Mouse (Mus musculus) adrenal gland (tissue): ENCODE data around the gene Dnajb14.
"Not testable (repeated sequence)": the region's sequence is repeated elsewhere in the genome, so short reads cannot be mapped to it uniquely, and the experiment has no call there.

Experiments used
- intact Hi-C: fragments of 180-260 bp; cut with DNase I; formaldehyde crosslinking; loops from one replicate; pipeline ENCODE4 v1.15.1; 2025

Dnajb14 gene

GRCm38 (mm10) chr3:137913093-137913492 is 45.6 kb downstream of the Dnajb14 start:
- intact Hi-C loops, result no loop called here

- intact Hi-C loops, result not testable (repeated sequence)
These were observed 47.1 kb downstream of the Dnajb14 start for GRCm38 (mm10) chr3:137914567-137914966.

GRCm38 (mm10) chr3:137917694-137918171 is 50.3 kb downstream of the Dnajb14 start:
- intact Hi-C loops, result loop anchor here (5.0 kb wide), 2 partner anchors 50 to 70 kb away; partner anchors contain the start of gene Dnajb14

GRCm38 (mm10) chr3:137918172-137918931 is 50.9 kb downstream of the Dnajb14 start, which contains the start of gene Lamtor3:
TSS of gene Lamtor3 (plus strand) at chr3:137918506.
- intact Hi-C loops, result loop anchor here (5.0 kb wide), 2 partner anchors 51 to 69 kb away; partner anchors contain the start of gene Dnajb14

- intact Hi-C loops, result loop anchor here (5.0 kb wide), 2 partner anchors 52 to 68 kb away; partner anchors contain the start of gene Dnajb14
These were observed 51.4 kb downstream of the Dnajb14 start for GRCm38 (mm10) chr3:137918932-137919311.

GRCm38 (mm10) chr3:137919398-137919797 is 51.9 kb downstream of the Dnajb14 start:
- intact Hi-C loops, result loop anchor here (5.0 kb wide), 2 partner anchors 52 to 68 kb away; partner anchors contain the start of gene Dnajb14

- intact Hi-C loops, result no loop called here
These were observed 53.1 kb downstream of the Dnajb14 start for GRCm38 (mm10) chr3:137920594-137920993.

- intact Hi-C loops, result no loop called here
These were observed 59.5 kb downstream of the Dnajb14 start for GRCm38 (mm10) chr3:137927010-137927409.

- intact Hi-C loops, result no loop called here
These were observed 62.5 kb downstream of the Dnajb14 start for GRCm38 (mm10) chr3:137929940-137930339.

GRCm38 (mm10) chr3:137932748-137933147 is 65.3 kb downstream of the Dnajb14 start:
- intact Hi-C loops, result no loop called here

- intact Hi-C loops, result no loop called here
These were observed 66.5 kb downstream of the Dnajb14 start for GRCm38 (mm10) chr3:137933986-137934385.

- intact Hi-C loops, result no loop called here
These were observed 68.4 kb downstream of the Dnajb14 start for GRCm38 (mm10) chr3:137935570-137936525.

GRCm38 (mm10) chr3:137936541-137936940 is 69.1 kb downstream of the Dnajb14 start:
- intact Hi-C loops, result no loop called here

GRCm38 (mm10) chr3:137938608-137939007 is 71.1 kb downstream of the Dnajb14 start:
- intact Hi-C loops, result no loop called here

GRCm38 (mm10) chr3:137940757-137941156 is 73.3 kb downstream of the Dnajb14 start:
- intact Hi-C loops, result no loop called here

- intact Hi-C loops, result no loop called here
These were observed 74.1 kb downstream of the Dnajb14 start for GRCm38 (mm10) chr3:137941555-137941954.

GRCm38 (mm10) chr3:137942098-137942622 is 74.7 kb downstream of the Dnajb14 start:
- intact Hi-C loops, result no loop called here

GRCm38 (mm10) chr3:137943737-137944154 is 76.3 kb downstream of the Dnajb14 start:
- intact Hi-C loops, result no loop called here

- intact Hi-C loops, result no loop called here
These were observed 79.4 kb downstream of the Dnajb14 start for GRCm38 (mm10) chr3:137946827-137947226.

- intact Hi-C loops, result no loop called here
These were observed 80.0 kb downstream of the Dnajb14 start for GRCm38 (mm10) chr3:137947525-137947924.

- intact Hi-C loops, result no loop called here
These were observed 82.9 kb downstream of the Dnajb14 start for GRCm38 (mm10) chr3:137950191-137950885.
